Mouse (Mus musculus) kidney, embryonic 16.5 days (tissue): ENCODE measurements around the gene Gm15155. TPM values are rescaled to one million over a fixed set of nuclear protein-coding genes. Genes with fewer than 3 reads are reported as not detected.
"Not testable (repeated sequence)": the region's sequence is repeated elsewhere in the genome, so short reads cannot be mapped to it uniquely, and the experiment has no call there.

Experiments used
- ATAC-seq: fragments of 200-750 bp; cut with Nextera tagmentation; 2 replicates; pipeline ENCODE4 v1.8.0; 2017; ENCODE audit warnings: moderate TSS enrichment; ENCODE audit not compliant: low FRiP score, low TSS enrichment
- H3K27ac ChIP-seq: fragments of 300-500 bp; sonication (generic); 2 replicates; pipeline ENCODE4 v1.5.1; 2014; ENCODE audit warnings: low read length
- H3K27me3 ChIP-seq: fragments of 300-500 bp; sonication (generic); 2 replicates; pipeline ENCODE4 v1.6.1; 2014; ENCODE audit warnings: low read length, control low read depth, mixed read lengths; ENCODE audit not compliant: insufficient read depth
- H3K36me3 ChIP-seq: fragments of 300-500 bp; sonication (generic); 2 replicates; pipeline ENCODE4 v1.6.1; 2014; ENCODE audit warnings: low read length, control low read depth, mixed read lengths; ENCODE audit not compliant: insufficient read depth
- H3K4me1 ChIP-seq: fragments of 300-500 bp; sonication (generic); 2 replicates; pipeline ENCODE4 v1.6.1; 2014; ENCODE audit warnings: low read length, control low read depth, mixed read lengths; ENCODE audit not compliant: insufficient read depth
- H3K4me2 ChIP-seq: fragments of 300-500 bp; sonication (generic); replicated peaks from 2 replicates; pipeline ENCODE4 v1.6.1; 2014; ENCODE audit warnings: low read depth, low read length
- H3K4me3 ChIP-seq: fragments of 300-500 bp; sonication (generic); 2 replicates; pipeline ENCODE4 v1.5.1; 2014; ENCODE audit warnings: mild to moderate bottlenecking, low read length
- H3K9ac ChIP-seq: fragments of 300-500 bp; sonication (generic); replicated peaks from 2 replicates; pipeline ENCODE4 v1.6.1; 2014; ENCODE audit warnings: low read length
- H3K9me3 ChIP-seq: fragments of 300-500 bp; sonication (generic); 2 replicates; pipeline ENCODE4 v1.6.1; 2016; ENCODE audit warnings: low read length, control low read depth
- WGBS: fragments of 180-500 bp; shearing (Covaris S2); extraction: QIAGEN DNeasy Blood & Tissue Kit; methylation state at CpG from one replicate; pipeline ENCODE4 v1.1.7; 2014; 5-methylcytosine and 5-hydroxymethylcytosine counted together
- polyA plus RNA-seq: library from polyadenylated mRNA; unstranded; fragments of >200 nt; fragmentation: Nextera tagmentation; extraction: Ambion mirVana; gene quantifications from 2 replicates; pipeline ENCODE4 v1.2.1, GENCODE M21; 2015

Gene Gm15155
- polyA plus RNA-seq, 1 experiment from 2014 or later, result not detected

DNA sequence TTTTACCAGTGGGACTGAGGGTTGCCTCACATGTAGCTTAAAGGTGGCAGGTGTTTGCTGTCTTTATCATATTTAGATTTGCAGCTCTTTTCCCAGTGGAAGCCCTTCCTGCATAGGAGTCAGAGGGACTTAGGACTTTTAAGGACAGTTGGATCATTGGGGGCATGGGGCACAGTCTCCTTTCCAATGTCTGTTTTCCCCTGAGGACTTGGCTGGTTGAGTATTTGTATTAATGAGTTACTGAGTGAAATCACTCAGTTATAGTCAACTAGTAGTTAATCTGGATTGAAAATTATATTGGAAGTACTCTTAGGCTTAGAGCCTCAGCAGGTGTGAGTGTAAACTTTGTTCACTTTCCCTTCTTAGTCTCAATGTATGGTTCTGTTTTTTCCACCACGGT is 275.5 kb downstream of the Gm15155 start:
- Histone ChIP-seq H3K4me1 (no peaks in the 10 kb centered on the region), H3K9ac (no peak overlapping the region), H3K9me3 (no peaks in the 10 kb centered on the region), H3K4me2 (no peak overlapping the region), H3K36me3 (no peaks in the 10 kb centered on the region), H3K4me3 (no peak overlapping the region), H3K27ac (no peak overlapping the region), H3K27me3 (no peaks in the 10 kb centered on the region)
- peak; percentile 82 for ATAC-seq
- 84% methylated on average over 1 of the region's 1 CpGs for WGBS

DNA sequence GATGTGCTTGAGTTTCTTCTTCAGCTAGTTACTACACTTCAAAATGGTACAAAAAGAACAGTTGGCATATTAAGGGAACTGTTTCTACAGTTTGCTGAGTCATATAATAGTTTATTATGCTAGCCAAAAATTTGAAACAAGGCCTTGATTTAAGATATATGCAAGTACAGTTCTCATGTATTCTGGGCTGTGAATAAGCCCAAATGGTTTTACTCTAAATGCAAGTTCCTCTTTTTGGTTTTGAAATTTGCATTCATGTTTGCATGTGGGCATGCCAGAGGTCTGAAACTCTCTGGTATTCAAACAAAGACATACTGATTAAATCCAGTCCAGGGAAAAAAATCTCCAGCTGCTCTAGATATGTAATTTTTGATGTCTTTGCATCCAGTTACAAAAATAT is 277.2 kb downstream of the Gm15155 start:
- ATAC-seq, result no peak
- Histone ChIP-seq H3K4me3 (no peak overlapping the region), H3K9ac (no peak overlapping the region), H3K27ac (no peak overlapping the region), H3K4me2 (no peak overlapping the region), H3K9me3 (no peaks in the 10 kb centered on the region), H3K4me1 (no peaks in the 10 kb centered on the region), H3K27me3 (no peaks in the 10 kb centered on the region), H3K36me3 (no peaks in the 10 kb centered on the region)

- no peak for ATAC-seq
- no peaks in the 10 kb centered on the region; the same call in 1 of the 2 replicates for H3K27me3 ChIP-seq
- no peaks in the 10 kb centered on the region for H3K9me3 ChIP-seq
- no peaks in the 10 kb centered on the region for H3K36me3 ChIP-seq
- H3K4me3 ChIP-seq, result no peak overlapping the region
- 27% methylated on average over 1 of the region's 1 CpGs for WGBS
- H3K4me2 ChIP-seq, result no peak overlapping the region
- no peaks in the 10 kb centered on the region for H3K4me1 ChIP-seq
- H3K9ac ChIP-seq, result no peak overlapping the region
- no peak overlapping the region for H3K27ac ChIP-seq
Observed at GRCm38 (mm10) chrX:155903108-155903507, 278.6 kb downstream of the Gm15155 start.

- 76% methylated on average over 1 of the region's 1 CpGs for WGBS
- Histone ChIP-seq H3K9ac (no peak overlapping the region), H3K4me3 (no peak overlapping the region), H3K9me3 (no peaks in the 10 kb centered on the region), H3K36me3 (no peaks in the 10 kb centered on the region), H3K4me2 (no peak overlapping the region), H3K27ac (no peak overlapping the region), H3K4me1 (no peaks in the 10 kb centered on the region), H3K27me3 (no peaks in the 10 kb centered on the region)
- no peak for ATAC-seq
Observed at GRCm38 (mm10) chrX:156009756-156010155, 385.2 kb downstream of the Gm15155 start.

GRCm38 (mm10) chrX:156155776-156156175 is 531.2 kb downstream of the Gm15155 start:
- no peaks in the 10 kb centered on the region for H3K27me3 ChIP-seq
- no peak overlapping the region for H3K9ac ChIP-seq
- no peak overlapping the region for H3K4me2 ChIP-seq
- no peak overlapping the region for H3K27ac ChIP-seq
- ATAC-seq, result no peak
- H3K9me3 ChIP-seq, result no peaks in the 10 kb centered on the region
- no peaks in the 10 kb centered on the region for H3K4me1 ChIP-seq
- H3K36me3 ChIP-seq, result no peaks in the 10 kb centered on the region
- no peak overlapping the region for H3K4me3 ChIP-seq
- 68% methylated on average over 2 of the region's 2 CpGs for WGBS

GRCm38 (mm10) chrX:156171587-156171986 is 547.0 kb downstream of the Gm15155 start:
- ATAC-seq, result no peak
- Histone ChIP-seq H3K27me3 (no peaks in the 10 kb centered on the region), H3K4me3 (no peak overlapping the region), H3K4me1 (no peaks in the 10 kb centered on the region), H3K9me3 (no peaks in the 10 kb centered on the region), H3K27ac (no peak overlapping the region), H3K4me2 (no peak overlapping the region), H3K36me3 (no peaks in the 10 kb centered on the region), H3K9ac (no peak overlapping the region)

- ATAC-seq, H3K9me3 ChIP-seq, H3K36me3 ChIP-seq: not testable (repeated sequence)
Observed at GRCm38 (mm10) chrX:156303806-156304205, 679.3 kb downstream of the Gm15155 start.

More at GRCm38 (mm10) chrX:156303806-156304205, 679.3 kb downstream of the Gm15155 start:
- not testable (repeated sequence) for H3K27ac ChIP-seq, H3K4me3 ChIP-seq, H3K27me3 ChIP-seq, H3K4me2 ChIP-seq, H3K9ac ChIP-seq, H3K4me1 ChIP-seq

Other genes starting within 250 kb of the Gm15155 start
- 0.69 and 1.1 TPM in 2 replicates for gene Ptchd1, start 927 bp upstream of the Gm15155 start, polyA plus RNA-seq